Mouse (Mus musculus): Measurements from ENCODE around the gene Fam131b.

GRCm38 (mm10) chr6:42355794-42356600, 31.6 kb upstream of the Fam131b start:
- no peak for TF ChIP-seq CTCF (IDR thresholded peaks at IDR 0.05; ENCODE audit: extremely low read depth, insufficient read depth, low read length)
- no peak for TF ChIP-seq POLR2A (IDR thresholded peaks at IDR 0.05; ENCODE audit: extremely low read depth, insufficient read depth, low read length)

Measured in cortical plate, adult 2 months (tissue).